Mouse (Mus musculus) MEL-GATA-1-ER (cell line): Measurements from ENCODE around the gene Mtfp1.
"Not testable (repeated sequence)": the region's sequence is repeated elsewhere in the genome, so short reads cannot be mapped to it uniquely, and the experiment has no call there.

Source experiments
- DNase-seq: peaks from one replicate; pipeline ENCODE4 v3.0.0-alpha.2; 2012; ENCODE audit warnings: low read depth; ENCODE audit errors: extremely low read depth

Gene Mtfp1

DNA sequence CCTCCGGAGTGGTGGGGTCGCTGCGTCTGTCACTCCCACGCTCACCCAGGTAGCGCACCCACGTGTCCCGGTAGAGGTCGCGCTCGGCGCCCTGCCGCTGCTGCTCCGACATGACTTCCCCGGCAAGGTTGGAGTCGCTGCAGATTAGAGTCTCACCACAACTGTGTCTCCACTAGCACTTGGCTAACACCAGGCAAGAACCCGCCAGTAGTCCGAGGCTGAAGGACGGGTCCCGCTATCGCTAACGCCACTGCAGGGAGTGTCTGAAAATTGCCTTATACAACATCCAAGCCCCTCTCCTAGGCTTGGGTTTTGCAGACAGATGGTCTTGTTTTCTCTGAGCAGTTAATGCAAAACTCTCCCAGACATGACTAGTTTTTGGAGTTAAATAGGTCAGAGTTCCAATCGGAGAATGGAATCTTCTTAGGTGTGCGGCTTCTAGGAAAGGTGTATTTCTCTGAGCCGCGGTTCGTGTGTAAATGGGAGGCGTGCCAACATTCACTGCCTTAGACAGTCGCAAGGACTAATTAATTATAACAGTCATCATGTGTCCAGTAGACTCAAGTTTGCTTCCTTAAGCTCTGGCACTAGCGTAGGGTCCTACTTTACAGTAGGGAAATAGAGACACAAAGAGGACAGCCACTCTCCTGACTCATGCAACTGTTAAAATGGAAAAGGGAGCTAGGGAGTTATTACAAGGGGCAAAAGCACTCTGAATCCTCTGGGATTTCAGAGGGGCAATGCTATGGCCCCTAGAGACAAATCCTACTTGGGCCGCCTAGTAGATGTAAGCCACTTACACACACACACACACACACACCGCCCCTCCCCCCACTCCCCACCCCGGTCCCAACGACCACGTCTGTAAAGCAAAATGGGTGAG, at the start of gene Mtfp1:
Gene Mtfp1 (minus strand): TSS at position 275 of the 883 bp plus-strand sequence.
- DNase-seq = peak; percentile 66

GRCm38 (mm10) chr11:4143281-4144062, 48.2 kb upstream of the Mtfp1 start:
- DNase-seq = no peak

DNA sequence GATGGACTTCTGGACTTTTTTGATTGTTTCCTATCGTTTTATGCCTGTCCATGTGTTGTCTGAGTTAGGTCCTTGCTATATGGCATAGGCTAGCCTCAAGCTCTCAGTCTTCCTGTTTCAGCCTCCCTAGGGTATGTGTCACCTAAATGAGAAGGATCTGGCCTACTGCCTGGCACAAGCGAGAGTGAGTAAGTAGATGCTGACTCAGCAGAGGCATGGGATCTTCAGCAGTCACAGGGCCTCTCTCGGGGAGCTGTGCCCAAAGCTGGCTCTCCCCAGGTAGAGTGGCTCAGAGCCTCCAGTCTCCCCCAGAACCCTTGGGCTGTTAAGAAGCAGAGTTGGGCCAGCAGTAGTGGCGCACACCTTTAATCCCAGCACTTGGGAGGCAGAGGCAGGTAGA, 47.1 kb upstream of the Mtfp1 start:
- no peak for DNase-seq

DNA sequence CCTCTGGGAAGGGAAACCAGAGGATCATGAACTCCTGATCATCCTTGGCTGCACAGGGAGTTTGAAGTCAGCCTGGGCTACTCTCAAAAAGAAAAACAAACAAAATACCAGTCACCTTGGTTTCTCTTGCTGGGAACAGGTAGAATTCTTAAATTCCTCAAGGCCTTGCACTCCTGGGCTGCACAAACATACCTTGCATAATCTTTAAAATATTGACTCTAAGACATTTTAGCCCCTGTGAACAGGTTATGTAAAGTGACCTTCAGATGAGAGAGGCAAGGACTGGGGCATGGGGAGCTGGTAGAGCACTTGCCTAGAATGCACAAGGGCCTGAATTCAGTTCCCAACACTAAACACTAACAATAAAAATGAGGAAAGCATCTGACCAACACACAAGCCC, 46.3 kb upstream of the Mtfp1 start:
- DNase-seq = no peak

DNA sequence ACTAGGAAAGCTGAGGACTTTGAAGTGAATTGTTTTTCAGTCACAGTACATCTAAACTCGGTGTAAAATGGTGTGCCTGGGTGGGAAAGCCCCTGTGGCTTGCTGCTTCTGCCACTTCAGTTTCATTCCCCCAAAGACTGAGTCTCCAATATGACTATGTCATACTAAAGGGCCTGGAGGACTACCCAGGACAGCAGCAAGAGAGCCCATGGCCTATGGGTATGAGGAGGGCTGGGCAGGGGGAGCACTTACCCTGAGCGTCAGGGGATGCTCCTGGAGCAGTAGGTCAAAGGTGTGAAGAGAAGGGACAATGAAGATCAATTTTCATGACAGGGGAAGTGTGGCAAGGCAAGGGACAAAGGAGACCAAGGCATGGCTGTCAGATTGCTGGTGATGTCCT, 43.7 kb upstream of the Mtfp1 start:
- DNase-seq = no peak

DNA sequence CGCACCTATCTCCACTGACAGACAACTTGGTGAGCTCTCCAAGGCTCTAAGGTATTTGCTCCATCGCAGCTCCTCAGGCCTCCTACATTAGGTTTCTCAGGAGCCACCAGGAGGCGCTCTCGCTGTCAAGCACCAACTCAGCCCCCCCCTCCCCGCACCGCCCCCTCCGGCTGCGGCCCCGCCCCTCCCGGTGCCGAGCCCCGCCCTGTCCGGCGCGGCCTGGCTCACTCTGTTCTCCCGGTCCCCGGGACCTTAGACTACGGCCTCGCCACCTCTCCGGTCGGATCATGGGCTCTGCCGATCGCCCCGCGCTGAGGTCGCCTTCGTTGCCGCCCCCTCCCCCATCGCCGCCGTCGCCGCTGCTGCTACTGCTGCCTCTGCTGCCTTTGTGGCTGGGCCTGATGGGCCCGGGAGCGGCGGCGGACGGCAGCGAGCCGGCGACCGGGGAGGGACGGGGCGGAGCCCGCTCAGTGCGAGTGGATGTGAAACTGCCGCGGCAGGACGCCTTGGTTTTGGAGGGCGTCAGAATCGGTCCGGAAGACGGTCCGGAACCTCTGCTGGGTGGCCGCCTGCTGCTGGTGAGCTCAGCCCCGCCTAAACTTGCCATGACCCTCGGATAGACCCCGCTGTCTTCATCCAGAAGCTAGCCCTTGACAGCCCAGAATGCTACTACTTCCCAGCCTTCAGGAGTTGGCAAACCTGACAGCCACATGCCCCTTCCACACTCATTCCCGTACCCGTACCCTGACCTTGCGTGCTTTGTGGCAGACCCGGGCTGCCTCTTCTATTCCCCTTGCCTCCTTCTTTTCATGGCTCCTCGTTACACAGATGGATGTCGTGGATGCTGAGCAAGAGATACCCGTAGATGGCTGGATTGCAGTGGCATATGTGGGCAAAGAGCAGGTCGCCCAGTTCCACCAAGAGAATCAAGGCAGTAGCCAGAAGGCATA, 40.0 kb upstream of the Mtfp1 start, which contains the start of gene Rnf215:
Gene Rnf215 (plus strand): TSS at position 217 of the 950 bp plus-strand sequence.
- DNase-seq = peak; percentile 63

GRCm38 (mm10) chr11:4134400-4134799, 39.2 kb upstream of the Mtfp1 start:
- DNase-seq = no peak

GRCm38 (mm10) chr11:4133450-4133849, 38.2 kb upstream of the Mtfp1 start:
- no peak for DNase-seq

GRCm38 (mm10) chr11:4128461-4128860, 33.2 kb upstream of the Mtfp1 start:
- DNase-seq = not testable (repeated sequence)

GRCm38 (mm10) chr11:4127059-4127458, 31.8 kb upstream of the Mtfp1 start:
- DNase-seq = no peak

DNA sequence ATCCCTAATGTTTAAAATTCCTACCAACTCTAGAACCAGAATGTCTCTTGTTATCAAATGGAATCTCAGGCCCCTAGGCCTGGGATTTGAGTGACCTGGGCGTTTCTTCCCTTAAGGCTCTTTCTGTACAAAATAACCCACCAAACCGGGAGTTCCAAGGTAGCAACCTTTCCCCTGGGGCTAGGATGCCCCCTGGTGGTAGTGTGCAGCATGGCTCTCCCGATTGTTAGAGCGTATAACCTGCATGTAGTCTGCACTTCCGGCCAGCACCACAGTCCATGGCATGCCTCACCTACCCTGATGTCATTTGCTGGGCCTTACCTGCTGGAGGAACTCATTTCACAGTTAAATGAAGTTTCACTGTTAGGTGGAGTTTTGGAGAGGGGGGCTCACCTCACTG, 28.7 kb upstream of the Mtfp1 start:
- peak; percentile 60 for DNase-seq

- DNase-seq = peak; percentile 83
Observed at GRCm38 (mm10) chr11:4122742-4123579, 27.7 kb upstream of the Mtfp1 start, which contains the start of gene Sec14l2. TSS of gene Sec14l2 (minus strand) at chr11:4123415.

DNA sequence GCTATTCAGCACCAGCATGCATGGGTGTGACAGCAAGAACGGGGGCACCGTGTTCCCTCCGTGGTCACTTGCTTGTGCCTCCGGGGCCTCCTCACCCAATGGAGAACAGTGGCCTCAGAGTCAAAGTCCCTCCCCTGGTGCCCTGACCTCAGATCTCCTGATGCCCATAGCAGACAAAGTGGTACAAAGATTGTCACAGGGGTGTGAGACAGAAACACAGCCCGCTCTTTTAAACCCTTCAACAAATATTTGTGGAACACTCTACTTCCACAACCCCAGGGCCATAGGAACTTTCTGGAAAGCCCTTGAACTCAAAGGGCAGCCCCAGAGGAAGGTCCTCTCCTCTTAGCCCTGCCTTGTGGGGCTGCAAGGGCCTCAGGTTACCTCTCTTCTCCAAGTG, 27.0 kb upstream of the Mtfp1 start:
- DNase-seq = no peak

- DNase-seq = no peak
Observed at GRCm38 (mm10) chr11:4121691-4122090, 26.4 kb upstream of the Mtfp1 start.

DNA sequence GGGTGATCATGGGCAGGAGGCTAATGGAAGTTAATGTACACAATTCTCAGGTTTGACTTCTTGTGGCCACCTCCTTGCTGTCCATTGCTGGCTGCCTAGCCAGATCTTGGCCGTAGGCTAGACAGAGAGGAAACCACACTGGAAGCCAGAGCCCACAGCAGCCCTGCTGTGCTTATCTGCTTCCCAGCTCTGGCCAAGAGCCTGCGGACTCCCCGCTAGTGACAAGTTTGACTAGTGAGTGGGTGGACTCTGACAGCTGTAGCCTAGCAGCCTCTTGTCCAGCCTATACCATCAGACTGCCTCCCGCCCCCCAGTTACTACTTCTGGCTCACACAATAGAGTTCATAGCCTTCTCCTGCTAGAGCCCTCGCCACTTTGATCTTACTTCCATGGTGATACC, 24.4 kb upstream of the Mtfp1 start:
- no peak for DNase-seq

- DNase-seq = no peak
Observed at GRCm38 (mm10) chr11:4118081-4118921, 23.1 kb upstream of the Mtfp1 start.

- DNase-seq = no peak
Observed at GRCm38 (mm10) chr11:4117372-4118071, 22.3 kb upstream of the Mtfp1 start.

GRCm38 (mm10) chr11:4116458-4117141, 21.4 kb upstream of the Mtfp1 start:
- no peak for DNase-seq
